Mouse (Mus musculus): Measurements from ENCODE around the gene Gm45808. TPM values are rescaled to one million over a fixed set of nuclear protein-coding genes. Genes with fewer than 3 reads are reported as not detected.

Gm45808 gene
- polyA plus RNA-seq, 1 experiment from 2014 or later: not detected

GRCm38 (mm10) chr7:45508561-45508960, 21.9 kb upstream of the Gm45808 start:
- Histone ChIP-seq H3K36me3 (peaks cover 43% of the 10 kb centered on the region), H3K9me3 (replicated peaks) (no peaks in the 10 kb centered on the region), H3K4me1 (replicated peaks) (peaks cover 57% of the 10 kb centered on the region), H3K4me3 (replicated peaks) (peak overlapping the region; percentile 95), H3K27me3 (no peaks in the 10 kb centered on the region), H3K4me2 (peak overlapping the region; percentile 97), H3K27ac (peak overlapping the region; percentile 98), H3K9ac (peak overlapping the region; percentile 98)
- peak; percentile 80 for DNase-seq
- 19% methylated on average over 6 of the region's 6 CpGs for WGBS (ENCODE audit: insufficient replicate concordance)
- peak; percentile 82 for ATAC-seq (ENCODE audit: low read depth)

DNA sequence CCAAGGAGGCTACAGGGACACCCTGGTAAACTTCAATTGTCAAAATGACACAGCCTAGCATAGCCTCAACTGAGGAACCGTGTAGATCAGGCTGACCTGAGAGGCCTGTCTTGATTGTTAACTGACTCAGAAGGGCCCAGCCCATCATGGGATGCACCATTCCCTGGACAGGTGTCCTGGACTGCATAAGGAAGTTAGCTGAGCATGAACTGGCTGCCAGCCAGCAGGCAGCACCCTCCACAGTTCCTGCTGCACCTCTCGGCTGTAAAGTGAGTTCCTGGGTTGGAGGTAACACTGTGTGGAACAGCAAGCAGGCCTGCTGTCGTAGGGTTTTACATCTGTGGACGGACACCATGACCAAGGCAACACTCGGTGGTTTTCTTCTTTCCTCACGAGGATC, 21.0 kb upstream of the Gm45808 start:
- 79% methylated on average over 6 of the region's 6 CpGs for WGBS (ENCODE audit: insufficient replicate concordance)
- H3K4me3 ChIP-seq (replicated peaks): peak overlapping the region; percentile 95
- no peak for ATAC-seq (ENCODE audit: low read depth)

DNA sequence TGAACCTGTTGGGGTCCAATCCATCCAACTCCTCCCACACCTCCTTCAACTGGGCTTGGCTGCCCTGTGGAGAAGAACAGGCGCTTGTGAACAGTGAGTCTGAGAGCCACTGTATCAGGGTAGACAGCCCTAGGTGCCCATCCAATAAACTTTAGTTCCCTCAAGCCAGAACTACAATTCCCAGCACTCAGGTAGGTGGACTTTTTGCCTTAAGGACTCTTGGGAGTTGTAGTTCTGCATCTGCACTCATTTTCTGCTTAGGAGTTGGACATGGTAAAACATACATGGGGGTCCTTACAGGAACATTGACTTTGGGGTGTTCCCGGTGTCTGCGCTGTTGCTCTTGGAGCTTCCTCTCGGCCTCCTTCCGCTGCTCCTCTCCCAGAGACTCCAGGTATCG, 11.8 kb upstream of the Gm45808 start:
- no peak for ATAC-seq (ENCODE audit: low read depth)
- no peak for DNase-seq
- H3K27me3 ChIP-seq: no peaks in the 10 kb centered on the region
- H3K4me3 ChIP-seq (replicated peaks): no peak overlapping the region
- no peak overlapping the region for H3K4me2 ChIP-seq
- no peaks in the 10 kb centered on the region for H3K9me3 ChIP-seq (replicated peaks)
- H3K27ac ChIP-seq: no peak overlapping the region
- no peak overlapping the region for H3K9ac ChIP-seq
- 92% methylated on average over 6 of the region's 6 CpGs for WGBS (ENCODE audit: insufficient replicate concordance)
- H3K4me1 ChIP-seq (replicated peaks): peaks cover 9% of the 10 kb centered on the region
- H3K36me3 ChIP-seq: peaks cover 98% of the 10 kb centered on the region

More for the DNA sequence above, 21.0 kb upstream of the Gm45808 start:
- Histone ChIP-seq H3K9ac (peak overlapping the region; percentile 79), H3K9me3 (replicated peaks) (no peaks in the 10 kb centered on the region), H3K36me3 (peaks cover 52% of the 10 kb centered on the region), H3K4me1 (replicated peaks) (peaks cover 57% of the 10 kb centered on the region), H3K27me3 (no peaks in the 10 kb centered on the region), H3K27ac (peak overlapping the region; percentile 98), H3K4me2 (peak overlapping the region; percentile 97)
- no peak for DNase-seq

DNA sequence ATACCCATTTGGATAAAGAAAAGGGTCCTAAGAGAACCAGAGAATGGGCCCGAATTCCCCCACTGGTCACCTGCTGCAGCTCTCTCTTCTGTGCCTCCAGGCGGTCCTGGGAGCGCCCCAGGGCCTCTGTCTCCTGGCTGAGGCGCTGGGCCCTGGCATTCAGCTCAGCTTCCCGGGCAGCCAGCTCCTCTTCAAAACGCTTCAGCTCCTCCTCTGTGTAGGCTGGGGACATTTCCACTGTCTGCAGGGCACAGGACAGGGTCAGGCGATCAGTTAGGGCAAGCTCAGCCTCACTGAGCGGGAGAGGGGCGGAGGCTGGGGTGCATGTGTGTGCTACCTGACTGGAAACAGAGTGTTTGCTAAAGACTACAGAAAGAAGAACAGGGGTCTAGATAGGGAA, 7.9 kb upstream of the Gm45808 start:
- H3K27ac ChIP-seq: no peak overlapping the region
- H3K36me3 ChIP-seq: peaks cover 76% of the 10 kb centered on the region
- WGBS (ENCODE audit: insufficient replicate concordance): 86% methylated on average over 9 of the region's 9 CpGs

DNA sequence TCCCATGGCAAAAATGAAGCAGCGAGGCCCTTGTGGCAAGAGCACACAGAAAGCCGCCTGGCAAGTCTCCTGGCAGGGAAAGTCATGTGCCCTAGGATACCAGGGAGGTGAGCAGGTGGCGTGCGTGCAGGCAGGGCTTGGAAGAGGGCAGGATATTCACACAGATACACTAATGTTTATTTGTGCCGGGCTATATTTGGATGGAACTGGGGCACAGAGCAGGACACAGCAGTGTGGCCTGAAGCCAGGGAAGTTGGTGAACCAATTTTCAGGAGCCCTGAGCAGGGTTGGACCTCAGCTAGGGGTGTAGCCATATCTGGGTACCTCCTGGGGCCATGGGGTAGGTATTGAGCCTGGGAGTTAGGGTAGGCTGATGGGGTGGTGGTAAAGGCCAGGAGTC, 6.3 kb upstream of the Gm45808 start:
- WGBS (ENCODE audit: insufficient replicate concordance): 88% methylated on average over 5 of the region's 5 CpGs
- H3K4me1 ChIP-seq (replicated peaks): peaks cover 55% of the 10 kb centered on the region
- H3K9me3 ChIP-seq (replicated peaks): no peaks in the 10 kb centered on the region
- no peak for ATAC-seq (ENCODE audit: low read depth)
- DNase-seq: no peak
- no peaks in the 10 kb centered on the region for H3K27me3 ChIP-seq
- no peak overlapping the region for H3K4me3 ChIP-seq (replicated peaks)
- no peak overlapping the region for H3K27ac ChIP-seq
- H3K9ac ChIP-seq: no peak overlapping the region
- peaks cover 60% of the 10 kb centered on the region for H3K36me3 ChIP-seq
- no peak overlapping the region for H3K4me2 ChIP-seq

More for the DNA sequence above, 7.9 kb upstream of the Gm45808 start:
- no peaks in the 10 kb centered on the region for H3K27me3 ChIP-seq
- no peak for DNase-seq
- H3K9me3 ChIP-seq (replicated peaks): no peaks in the 10 kb centered on the region
- H3K4me1 ChIP-seq (replicated peaks): peaks cover 39% of the 10 kb centered on the region
- no peak overlapping the region for H3K4me3 ChIP-seq (replicated peaks)
- no peak overlapping the region for H3K4me2 ChIP-seq
- H3K9ac ChIP-seq: no peak overlapping the region
- ATAC-seq (ENCODE audit: low read depth): no peak

DNA sequence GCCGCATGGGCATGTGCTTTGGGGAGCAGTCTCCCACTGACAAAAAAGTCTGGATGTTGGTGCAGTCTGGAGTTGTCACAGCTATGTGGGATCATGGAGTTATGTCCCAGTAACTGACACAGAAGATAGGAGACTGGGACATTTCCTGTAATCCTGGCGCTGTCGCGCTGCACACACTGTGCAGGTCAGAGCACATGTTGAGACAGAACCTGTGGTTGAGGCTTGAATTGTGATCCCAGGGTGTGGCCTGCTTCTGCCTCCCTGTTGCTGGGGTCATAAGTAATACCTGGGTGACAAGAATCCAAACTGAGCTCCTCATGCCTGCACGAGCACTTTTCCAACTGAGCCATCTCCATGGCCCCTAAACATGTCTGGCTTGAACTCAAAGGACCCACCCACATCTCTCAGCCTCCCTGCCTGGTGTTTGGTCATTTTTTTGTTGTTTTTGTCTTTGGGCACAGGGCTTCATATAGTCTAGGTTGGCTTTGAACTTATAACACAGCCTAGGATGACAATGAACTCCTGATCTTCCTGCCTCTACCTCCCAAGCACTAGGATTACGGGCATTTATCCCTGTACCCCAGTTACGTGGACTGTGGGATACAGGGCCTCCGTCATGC, 5.7 kb upstream of the Gm45808 start:
- H3K9me3 ChIP-seq (replicated peaks): no peaks in the 10 kb centered on the region
- ATAC-seq (ENCODE audit: low read depth): no peak
- 87% methylated on average over 8 of the region's 8 CpGs for WGBS (ENCODE audit: insufficient replicate concordance)
- no peak overlapping the region for H3K4me3 ChIP-seq (replicated peaks)
- H3K4me1 ChIP-seq (replicated peaks): peaks cover 61% of the 10 kb centered on the region
- no peak overlapping the region for H3K4me2 ChIP-seq
- H3K27me3 ChIP-seq: no peaks in the 10 kb centered on the region
- H3K27ac ChIP-seq: peak overlapping the region; percentile 15; the same call in 1 of the 2 replicates
- H3K36me3 ChIP-seq: peaks cover 54% of the 10 kb centered on the region
- no peak for DNase-seq
- no peak overlapping the region for H3K9ac ChIP-seq

- Histone ChIP-seq H3K27me3 (no peaks in the 10 kb centered on the region), H3K27ac (peak overlapping the region; percentile 78), H3K9ac (peak overlapping the region; percentile 1; the same call in 1 of the 2 replicates), H3K4me2 (peak overlapping the region; percentile 36), H3K36me3 (peaks cover 43% of the 10 kb centered on the region), H3K4me3 (replicated peaks) (no peak overlapping the region), H3K9me3 (replicated peaks) (no peaks in the 10 kb centered on the region), H3K4me1 (replicated peaks) (peaks cover 72% of the 10 kb centered on the region)
- ATAC-seq (ENCODE audit: low read depth) (peak; percentile 60), DNase-seq (peak; percentile 46)
- WGBS (ENCODE audit: insufficient replicate concordance): 20% methylated on average over 3 of the region's 3 CpGs
These were observed 4.7 kb upstream of the Gm45808 start for GRCm38 (mm10) chr7:45491264-45491663.

GRCm38 (mm10) chr7:45490822-45491221, 4.2 kb upstream of the Gm45808 start:
- H3K4me1 ChIP-seq (replicated peaks): peaks cover 76% of the 10 kb centered on the region
- peak overlapping the region; percentile 1; the same call in 1 of the 2 replicates for H3K9ac ChIP-seq
- H3K9me3 ChIP-seq (replicated peaks): no peaks in the 10 kb centered on the region
- WGBS (ENCODE audit: insufficient replicate concordance): 51% methylated on average over 9 of the region's 9 CpGs
- no peak for DNase-seq
- H3K4me3 ChIP-seq (replicated peaks): no peak overlapping the region
- H3K27me3 ChIP-seq: no peaks in the 10 kb centered on the region
- H3K27ac ChIP-seq: peak overlapping the region; percentile 78
- H3K36me3 ChIP-seq: peaks cover 39% of the 10 kb centered on the region
- peak; percentile 30; the same call in 1 of the 2 replicates for ATAC-seq (ENCODE audit: low read depth)
- H3K4me2 ChIP-seq: peak overlapping the region; percentile 36

GRCm38 (mm10) chr7:45489578-45489977, 3.0 kb upstream of the Gm45808 start:
- Histone ChIP-seq H3K9me3 (replicated peaks) (no peaks in the 10 kb centered on the region), H3K9ac (0 out of 2 replicates have a peak overlapping the region, but pooled peaks have one; percentile 14), H3K4me3 (replicated peaks) (no peak overlapping the region), H3K27me3 (no peaks in the 10 kb centered on the region), H3K4me1 (replicated peaks) (peaks cover 76% of the 10 kb centered on the region), H3K36me3 (peaks cover 26% of the 10 kb centered on the region), H3K4me2 (peak overlapping the region; percentile 73), H3K27ac (peak overlapping the region; percentile 44; the same call in 1 of the 2 replicates)
- WGBS (ENCODE audit: insufficient replicate concordance): 32% methylated on average over 7 of the region's 7 CpGs
- peak; percentile 32 for ATAC-seq (ENCODE audit: low read depth)
- DNase-seq: peak; percentile 32

DNA sequence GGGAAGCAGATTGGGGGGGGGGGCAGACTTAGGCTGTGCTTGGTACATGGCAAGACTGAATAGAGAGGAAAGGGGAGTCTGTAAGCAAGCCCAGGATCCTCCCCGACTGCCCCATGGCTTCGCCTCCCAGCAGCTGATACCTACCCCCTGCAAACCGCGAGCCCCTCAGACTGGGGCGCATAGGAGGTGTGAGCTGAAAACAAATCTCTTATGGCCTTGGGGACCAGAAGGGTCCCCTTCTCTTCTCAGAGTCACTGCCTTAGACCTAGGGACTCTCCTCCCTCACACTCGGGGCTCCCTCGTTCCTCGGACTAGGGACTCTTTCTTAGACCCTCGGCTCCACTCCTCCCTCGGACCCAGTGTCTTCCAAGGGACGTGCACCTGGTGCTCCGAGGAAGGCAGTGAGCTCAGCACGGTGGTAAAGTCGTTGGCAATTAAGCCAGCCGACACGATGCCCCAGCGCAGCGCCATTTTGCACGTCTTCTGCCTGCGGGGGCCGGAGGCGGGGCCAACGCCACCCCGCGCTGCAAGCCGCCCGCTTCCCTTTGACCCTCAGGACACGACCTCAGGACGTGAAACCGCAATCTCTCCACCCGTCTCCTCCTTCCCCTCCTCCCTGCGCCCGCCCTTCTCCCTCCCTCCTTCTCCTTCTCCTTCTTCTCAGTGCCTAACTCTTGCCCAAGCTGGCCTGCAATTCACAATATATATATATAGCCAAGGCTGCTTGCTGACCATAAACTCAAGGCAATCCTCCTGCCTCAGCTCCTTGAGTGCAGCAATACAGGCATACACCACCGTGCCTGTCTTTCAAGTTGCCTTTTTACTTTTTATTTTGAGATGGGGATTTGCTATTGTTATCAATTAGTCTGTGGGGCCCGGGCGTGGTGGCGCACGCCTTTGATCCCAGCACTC, 1.9 kb upstream of the Gm45808 start, which contains the start of gene Dhdh:
Gene Dhdh (minus strand): TSS at position 513 of the 912 bp plus-strand sequence.
- H3K27ac ChIP-seq: peak within 1 kb of the TSS; percentile 62
- H3K4me1 ChIP-seq (replicated peaks): peaks cover 68% of the 10 kb centered on the region
- no peaks in the 10 kb centered on the region for H3K27me3 ChIP-seq
- peak within 1 kb of the TSS; percentile 61 for H3K4me3 ChIP-seq (replicated peaks)
- H3K4me2 ChIP-seq: peak within 1 kb of the TSS; percentile 73
- ATAC-seq (ENCODE audit: low read depth) (peak; percentile 27), DNase-seq (peak; percentile 51)
- H3K9me3 ChIP-seq (replicated peaks): no peaks in the 10 kb centered on the region
- peaks cover 16% of the 10 kb centered on the region for H3K36me3 ChIP-seq
- peak within 1 kb of the TSS; percentile 71 for H3K9ac ChIP-seq
- WGBS (ENCODE audit: insufficient replicate concordance): 3% methylated on average over 38 of the region's 38 CpGs

DNA sequence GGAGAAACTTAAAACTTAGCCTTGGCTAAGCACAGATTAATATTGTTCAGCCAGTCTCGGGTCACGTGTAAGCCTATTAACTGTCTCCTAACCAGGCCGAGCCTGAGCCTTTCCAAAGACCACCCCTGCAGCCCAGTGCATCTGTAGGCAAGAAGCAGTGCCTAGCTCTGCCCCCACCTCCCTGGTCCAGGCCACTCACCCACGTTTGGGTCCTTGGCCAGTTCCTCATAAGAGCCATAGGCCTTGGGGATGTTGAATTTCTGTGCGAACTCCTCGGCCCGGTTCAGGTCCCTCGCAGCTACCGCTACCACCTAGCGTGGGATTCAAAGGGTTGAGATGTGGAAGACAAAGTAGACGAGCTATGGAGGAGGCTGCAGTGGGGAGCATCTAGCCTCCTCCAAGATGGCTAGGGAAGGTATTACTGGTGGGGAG, 1.3 kb upstream of the Gm45808 start:
- no peaks in the 10 kb centered on the region for H3K9me3 ChIP-seq (replicated peaks)
- peak overlapping the region; percentile 73 for H3K4me2 ChIP-seq
- no peaks in the 10 kb centered on the region for H3K27me3 ChIP-seq
- no peak for ATAC-seq (ENCODE audit: low read depth)
- H3K4me3 ChIP-seq (replicated peaks): peak overlapping the region; percentile 61
- H3K36me3 ChIP-seq: peaks cover 9% of the 10 kb centered on the region
- no peak for DNase-seq
- 55% methylated on average over 11 of the region's 11 CpGs for WGBS (ENCODE audit: insufficient replicate concordance)
- H3K9ac ChIP-seq: peak overlapping the region; percentile 71
- peaks cover 68% of the 10 kb centered on the region for H3K4me1 ChIP-seq (replicated peaks)
- peak overlapping the region; percentile 62 for H3K27ac ChIP-seq

All from liver, embryonic 13.5 days (tissue).